Mouse (Mus musculus) A20 (cell line): ENCODE measurements around the gene Snx8.

Source experiments
- DNase-seq: peaks from one replicate; pipeline ENCODE4 v3.0.0-alpha.2; 2011; ENCODE audit warnings: low read depth, low spot score

The Snx8 gene

GRCm38 (mm10) chr5:140345244-140345643, 43.8 kb downstream of the Snx8 start:
- DNase-seq: peak; percentile 24

GRCm38 (mm10) chr5:140342880-140343279, 46.2 kb downstream of the Snx8 start:
- no peak for DNase-seq

GRCm38 (mm10) chr5:140339836-140340235, 49.2 kb downstream of the Snx8 start:
- DNase-seq: no peak

GRCm38 (mm10) chr5:140338779-140339178, 50.3 kb downstream of the Snx8 start:
- no peak for DNase-seq

GRCm38 (mm10) chr5:140336680-140337079, 52.4 kb downstream of the Snx8 start:
- peak; percentile 55 for DNase-seq

- peak; percentile 73 for DNase-seq
These were observed 55.4 kb downstream of the Snx8 start for GRCm38 (mm10) chr5:140333631-140334030.

GRCm38 (mm10) chr5:140332519-140332918, 56.5 kb downstream of the Snx8 start:
- peak; percentile 29 for DNase-seq

GRCm38 (mm10) chr5:140331615-140332512, 57.2 kb downstream of the Snx8 start, which contains the start of gene Mrm2:
TSS of gene Mrm2 (minus strand) at chr5:140331898.
- peak; percentile 90 for DNase-seq

- DNase-seq: no peak
These were observed 65.0 kb downstream of the Snx8 start for GRCm38 (mm10) chr5:140324058-140324457.

- DNase-seq: no peak
These were observed 67.1 kb downstream of the Snx8 start for GRCm38 (mm10) chr5:140321756-140322575.

- DNase-seq: peak; percentile 97
These were observed 67.9 kb downstream of the Snx8 start, which contains the start of the genes Mad1l1 and Nudt1 for GRCm38 (mm10) chr5:140321042-140321755. TSS of gene Mad1l1 (minus strand) at chr5:140321552. TSS of gene Nudt1 (plus strand) at chr5:140321656.

- no peak for DNase-seq
These were observed 72.3 kb downstream of the Snx8 start for GRCm38 (mm10) chr5:140316716-140317115.

- DNase-seq: no peak
These were observed 81.5 kb downstream of the Snx8 start for GRCm38 (mm10) chr5:140307602-140308001.

- DNase-seq: no peak
These were observed 83.0 kb downstream of the Snx8 start for GRCm38 (mm10) chr5:140306016-140306415.

GRCm38 (mm10) chr5:140298291-140298690, 90.8 kb downstream of the Snx8 start:
- DNase-seq: no peak

GRCm38 (mm10) chr5:140292152-140292551, 96.9 kb downstream of the Snx8 start:
- peak; percentile 70 for DNase-seq
